Mouse (Mus musculus) cerebellum, adult 2 months (tissue): Measurements from ENCODE around the gene Phldb3.
A peak's percentile ranks its signal among the peaks of the same experiment; 100 is the strongest.

Experiments
- CTCF ChIP-seq: fragments of 200-500 bp; IDR thresholded peaks from 2 replicates; pipeline ENCODE4 v1.5.1; 2011; ENCODE audit warnings: low read depth, mild to moderate bottlenecking, control low read depth, low read length, moderate library complexity, borderline replicate concordance; ENCODE audit not compliant: insufficient read depth
- POLR2A ChIP-seq: fragments of 200-500 bp; IDR thresholded peaks from 2 replicates; pipeline ENCODE4 v1.6.1; 2011; ENCODE audit warnings: low read length, control low read depth, borderline replicate concordance; ENCODE audit not compliant: insufficient read depth

- TF ChIP-seq CTCF (peak; percentile 21; the same call in 1 of the 2 replicates), POLR2A (no peak)
Observed at GRCm38 (mm10) chr7:24599211-24600067, 11.1 kb upstream of the Phldb3 start.
